Mouse (Mus musculus) ES-Bruce4 (cell line): ENCODE data around the gene Gsk3b.

Experiments
- CTCF ChIP-seq: IDR thresholded peaks from one replicate; pipeline ENCODE4 v1.8.1; 2011; ENCODE audit warnings: low read depth, low read length
- EP300 ChIP-seq: IDR thresholded peaks from 2 replicates; pipeline ENCODE4 v1.6.1; 2011; ENCODE audit warnings: low read depth, low read length; ENCODE audit not compliant: insufficient read depth
- POLR2A ChIP-seq: IDR thresholded peaks from one replicate; pipeline ENCODE4 v1.8.1; 2011; ENCODE audit warnings: low read length; ENCODE audit not compliant: insufficient read depth

DNA sequence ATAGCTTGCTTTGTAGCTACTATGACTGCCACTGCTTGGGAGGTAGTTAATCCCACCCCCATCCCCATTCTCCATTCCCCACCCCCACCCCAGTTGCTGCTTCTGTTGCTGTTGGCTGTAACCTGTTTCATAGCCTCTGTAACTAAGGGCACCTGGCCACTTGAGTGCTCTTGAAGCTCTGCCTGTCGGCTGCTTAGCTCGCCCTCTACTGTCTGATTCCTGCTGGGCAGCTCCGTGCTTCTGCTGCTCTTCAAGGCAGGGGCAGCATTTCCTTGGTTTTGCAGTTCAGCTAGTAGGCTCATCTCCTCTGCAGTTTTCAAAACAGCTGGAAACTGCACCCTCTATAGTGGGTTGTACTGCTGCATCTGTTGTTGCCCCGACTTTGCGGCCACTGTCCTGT is 48.5 kb downstream of the Gsk3b start:
- TF ChIP-seq CTCF (peak; percentile 87), POLR2A (no peak), EP300 (no peak)
